Mouse (Mus musculus) left cerebral cortex, adult 2 months (tissue): Measurements from ENCODE around the gene Rwdd2b. TPM values are rescaled to one million over a fixed set of nuclear protein-coding genes. Genes with fewer than 3 reads are reported as not detected.

ENCODE experiments used
- DNase-seq, 2 experiments: peaks; one replicate each; pipeline ENCODE4 v3.0.0; 2021 to 2022; ENCODE audit warnings: low spot score in 2 of 2, mixed read lengths in 1 of 2; ENCODE audit errors: extremely low spot score in 1 of 2
- H3K27ac ChIP-seq: fragments of 200-600 bp; 2 replicates; pipeline ENCODE4 v1.8.1; 2022
- H3K4me3 ChIP-seq: fragments of 200-600 bp; 2 replicates; pipeline ENCODE4 v1.8.1; 2022
- CTCF ChIP-seq: fragments of 200-600 bp; IDR thresholded peaks from 2 replicates; pipeline ENCODE4 v1.8.1; 2022; ENCODE audit warnings: antibody characterized with exemption, mild to moderate bottlenecking, moderate library complexity
- intact Hi-C: fragments of 180-260 bp; cut with DNase I; formaldehyde crosslinking; loops from one replicate; pipeline ENCODE4 v1.15.1; 2025
- total RNA-seq, 2 experiments: library from RNA; stranded (reverse); gene quantifications; 2 replicates each; pipeline ENCODE4 v1.2.3; 2021

Gene Rwdd2b
- total RNA-seq, 2 experiments from 2014 or later = 7.8 to 9.7 TPM

DNA sequence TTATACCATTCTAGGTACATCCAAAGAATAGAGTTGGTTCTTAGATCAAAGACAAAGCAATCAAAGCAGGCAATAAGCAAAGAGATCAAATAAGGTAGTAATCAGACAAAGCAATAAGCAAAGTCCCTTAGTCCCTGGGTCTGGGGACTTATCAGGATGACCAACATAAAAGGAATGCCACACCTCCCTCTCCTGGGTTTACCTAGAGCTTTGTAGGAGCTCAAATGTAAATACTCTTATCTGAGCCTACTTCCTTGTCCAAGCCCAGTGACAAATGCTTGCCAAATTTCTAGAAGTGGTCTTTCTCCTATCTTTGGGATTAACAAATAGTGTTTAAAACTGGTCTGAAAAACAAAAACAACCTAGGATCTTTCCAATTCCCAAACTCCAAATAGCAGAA lies 2.9 kb upstream of the Rwdd2b start:
- TF ChIP-seq CTCF = no peak
- Histone ChIP-seq H3K4me3 (no peak overlapping the region), H3K27ac (no peak overlapping the region)
- DNase-seq = no peak
- intact Hi-C loops = no loop called here

- TF ChIP-seq CTCF = no peak
- no peak for DNase-seq
- no peak overlapping the region for H3K27ac ChIP-seq
- H3K4me3 ChIP-seq = no peak overlapping the region
- intact Hi-C loops = no loop called here
Observed at GRCm38 (mm10) chr16:87442291-87442690, 1.9 kb upstream of the Rwdd2b start.

- TF ChIP-seq CTCF = peak; percentile 34
- DNase-seq = no peak
- Histone ChIP-seq H3K27ac (no peak overlapping the region; the same call in 1 of the 2 replicates), H3K4me3 (peak overlapping the region; percentile 63)
- intact Hi-C loops = loop anchor here (1.0 kb wide), 1 partner anchor 13 kb away; the partner anchor contains the start of gene Usp16
Observed at GRCm38 (mm10) chr16:87441089-87441488, 716 bp upstream of the Rwdd2b start.

DNA sequence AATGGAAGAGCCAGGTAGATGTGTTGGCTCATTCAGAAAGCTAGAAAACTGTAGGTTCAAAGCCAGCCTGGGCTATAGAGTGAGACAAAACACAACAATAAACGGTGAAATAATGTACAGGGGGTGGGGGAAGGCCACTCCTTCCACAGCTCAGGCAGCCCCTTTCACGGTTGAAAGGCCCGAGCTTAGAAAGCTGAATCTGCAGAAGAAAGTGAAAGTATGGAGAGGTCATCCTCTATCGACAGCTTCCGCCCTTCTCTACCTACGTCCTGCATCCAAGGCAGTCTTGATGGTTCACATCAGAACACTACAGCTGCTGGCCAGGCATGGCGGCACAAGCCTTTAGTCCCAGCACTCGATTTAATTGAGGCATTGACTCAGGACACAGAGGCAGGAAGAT lies 1.7 kb downstream of the Rwdd2b start:
- TF ChIP-seq CTCF = no peak
- no peak for DNase-seq
- intact Hi-C loops = no loop called here
- no peak overlapping the region for H3K27ac ChIP-seq
- H3K4me3 ChIP-seq = no peak overlapping the region

DNA sequence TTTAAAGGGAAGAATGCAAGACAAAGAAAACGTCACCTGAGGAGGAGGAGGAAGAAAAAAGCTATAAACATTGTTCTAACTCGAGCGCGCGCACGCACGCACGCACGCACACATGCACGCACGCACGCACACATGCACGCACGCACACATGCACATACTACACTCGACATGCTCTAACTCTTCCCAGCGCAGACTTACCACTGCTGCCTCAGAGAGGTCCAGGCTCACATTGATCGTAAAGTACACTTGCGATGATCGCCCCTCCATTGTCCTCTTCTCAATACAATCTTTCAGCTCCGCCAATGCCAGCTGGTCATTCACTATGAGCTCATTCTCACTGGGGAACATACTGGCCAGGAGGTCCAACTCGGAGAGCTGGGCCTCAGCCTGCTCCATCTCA lies 3.3 kb downstream of the Rwdd2b start:
- no peak for TF ChIP-seq CTCF
- DNase-seq = no peak
- intact Hi-C loops = no loop called here

DNA sequence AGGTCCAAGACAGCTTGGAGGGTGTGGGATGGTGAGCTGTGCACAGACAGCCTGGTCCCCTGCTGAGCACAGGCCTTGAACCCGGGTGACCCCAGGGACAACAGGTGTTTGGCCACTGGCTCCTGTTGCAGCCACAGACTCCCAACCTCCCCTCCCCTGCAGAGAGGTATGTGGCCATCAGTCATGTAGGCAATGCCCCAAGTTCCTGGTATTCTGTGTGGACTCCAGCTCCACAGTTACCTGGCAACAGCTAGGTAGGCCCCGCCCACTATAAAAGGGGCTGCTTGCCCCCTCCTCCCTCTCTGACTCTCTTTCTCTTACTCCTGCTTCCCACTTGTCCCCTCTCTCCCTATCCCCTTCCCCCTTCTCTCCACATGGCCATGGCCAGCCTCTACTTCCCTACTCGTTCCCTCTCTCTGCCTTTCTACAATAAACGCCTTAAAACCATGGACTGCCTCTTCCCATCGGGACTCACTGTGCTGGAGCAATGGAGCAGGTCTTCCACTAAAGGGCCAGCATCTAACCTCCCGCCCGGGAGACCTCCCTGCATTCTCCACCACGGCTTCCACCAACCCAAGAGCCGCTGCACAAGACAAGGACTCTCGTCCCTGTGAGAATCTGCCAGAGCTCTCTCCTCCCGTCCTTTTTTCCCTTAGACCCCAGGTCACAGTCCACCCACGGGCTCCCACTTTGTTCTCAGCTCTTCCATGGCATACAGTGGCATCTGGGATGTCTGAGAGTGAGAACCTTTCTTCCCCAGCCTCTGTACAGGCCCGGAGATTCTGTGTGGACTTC lies 4.8 kb downstream of the Rwdd2b start:
- no peak for DNase-seq
- intact Hi-C loops = no loop called here
- no peak for TF ChIP-seq CTCF
- Histone ChIP-seq H3K4me3 (no peak overlapping the region), H3K27ac (no peak overlapping the region)

More for the DNA sequence above, 3.3 kb downstream of the Rwdd2b start:
- Histone ChIP-seq H3K27ac (no peak overlapping the region), H3K4me3 (no peak overlapping the region)

DNA sequence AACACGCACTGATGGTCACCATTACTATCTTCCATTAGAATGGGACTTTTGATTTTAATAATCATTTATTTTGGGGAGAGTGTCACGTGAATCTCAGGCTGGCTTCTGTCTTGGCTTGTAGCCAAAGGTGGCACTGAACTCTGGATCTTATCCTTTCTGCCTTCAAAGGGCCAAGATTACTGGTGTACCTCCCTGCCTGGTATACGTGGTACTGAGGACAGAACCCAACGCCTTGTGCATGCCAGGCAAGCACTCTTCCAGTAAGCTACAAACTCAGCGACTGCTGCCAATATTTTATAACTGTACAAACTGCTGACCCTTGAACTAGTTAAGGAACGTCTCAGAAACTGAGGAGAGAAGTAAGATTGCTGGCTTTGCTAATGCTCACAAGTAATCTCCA lies 5.4 kb downstream of the Rwdd2b start:
- Histone ChIP-seq H3K4me3 (no peak overlapping the region), H3K27ac (no peak overlapping the region)
- intact Hi-C loops = no loop called here
- no peak for TF ChIP-seq CTCF
- DNase-seq = no peak

- no peak for DNase-seq
- intact Hi-C loops = no loop called here
- TF ChIP-seq CTCF = no peak
- H3K4me3 ChIP-seq = no peak overlapping the region
- H3K27ac ChIP-seq = no peak overlapping the region
Observed at GRCm38 (mm10) chr16:87434266-87434665, 6.1 kb downstream of the Rwdd2b start.

GRCm38 (mm10) chr16:87432033-87432814 lies 8.1 kb downstream of the Rwdd2b start, which contains the start of gene Ltn1:
Gene Ltn1, minus strand, starts transcription at chr16:87432612.
- intact Hi-C loops = loop anchor here (1.0 kb wide), 1 partner anchor 22 kb away; the partner anchor contains the start of gene Usp16
- no peak for TF ChIP-seq CTCF
- H3K27ac ChIP-seq = peak within 1 kb of the TSS; percentile 83
- peak within 1 kb of the TSS; percentile 86 for H3K4me3 ChIP-seq
- DNase-seq = peak; percentile 97 to 98

DNA sequence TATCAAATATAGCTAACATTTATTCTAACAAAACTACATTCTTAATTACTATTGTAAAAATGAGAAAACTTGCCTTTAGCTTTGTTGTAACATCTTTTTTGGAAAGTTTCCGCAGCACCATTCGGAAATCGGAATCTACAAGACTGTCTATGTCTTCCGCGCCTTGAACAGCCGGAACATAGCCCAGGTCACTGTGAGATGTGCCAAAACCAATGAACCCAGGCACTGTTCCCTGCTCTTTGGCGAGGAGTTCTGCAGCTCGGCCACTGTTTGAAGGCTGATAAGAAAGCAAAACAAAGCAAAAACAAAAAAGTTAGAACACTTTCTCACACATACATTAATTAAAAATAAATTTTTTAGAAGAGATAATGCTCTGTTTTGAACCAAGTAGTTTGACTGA lies 12.9 kb downstream of the Rwdd2b start:
- no peak for TF ChIP-seq CTCF

GRCm38 (mm10) chr16:87420662-87421061 lies 19.7 kb downstream of the Rwdd2b start:
- no peak for DNase-seq
- H3K27ac ChIP-seq = no peak overlapping the region
- intact Hi-C loops = loop anchor here (5.0 kb wide), 1 partner anchor 62 kb away; no protein-coding TSS in a partner anchor
- TF ChIP-seq CTCF = no peak
- H3K4me3 ChIP-seq = no peak overlapping the region

More for the DNA sequence above, 12.9 kb downstream of the Rwdd2b start:
- DNase-seq = no peak
- no peak overlapping the region for H3K4me3 ChIP-seq
- intact Hi-C loops = no loop called here
- no peak overlapping the region for H3K27ac ChIP-seq

DNA sequence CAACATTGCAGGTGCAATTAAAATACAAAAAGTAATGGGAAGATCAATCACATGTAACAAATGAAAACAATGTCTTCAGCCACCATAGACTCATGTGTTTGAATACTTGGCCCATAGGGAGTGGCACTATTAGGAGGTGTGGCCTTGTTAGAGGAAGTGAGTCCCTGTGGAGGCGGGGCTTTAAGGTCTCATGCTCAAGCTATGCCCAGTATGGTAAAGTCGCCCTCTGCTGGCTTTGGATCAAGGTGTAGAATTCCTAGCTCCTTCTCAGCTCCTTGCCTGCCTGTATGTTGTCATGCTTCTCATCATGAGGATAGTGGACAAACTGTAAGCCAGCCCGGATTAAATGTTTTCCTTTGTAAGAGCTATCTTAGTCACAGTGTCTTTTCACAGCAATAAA lies 35.4 kb downstream of the Rwdd2b start:
- TF ChIP-seq CTCF = no peak; the same call in 1 of the 2 replicates
- intact Hi-C loops = no loop called here

More for the DNA sequence above, 35.4 kb downstream of the Rwdd2b start:
- no peak overlapping the region for H3K27ac ChIP-seq
- DNase-seq = no peak
- no peak overlapping the region for H3K4me3 ChIP-seq
